Mouse (Mus musculus) ovary, postnatal 10 days (tissue): ENCODE data around the gene Fbxw8.

Experiments
- DNase-seq: peaks from one replicate; pipeline ENCODE4 v3.0.0; 2022; ENCODE audit warnings: low spot score

Fbxw8 gene

DNA sequence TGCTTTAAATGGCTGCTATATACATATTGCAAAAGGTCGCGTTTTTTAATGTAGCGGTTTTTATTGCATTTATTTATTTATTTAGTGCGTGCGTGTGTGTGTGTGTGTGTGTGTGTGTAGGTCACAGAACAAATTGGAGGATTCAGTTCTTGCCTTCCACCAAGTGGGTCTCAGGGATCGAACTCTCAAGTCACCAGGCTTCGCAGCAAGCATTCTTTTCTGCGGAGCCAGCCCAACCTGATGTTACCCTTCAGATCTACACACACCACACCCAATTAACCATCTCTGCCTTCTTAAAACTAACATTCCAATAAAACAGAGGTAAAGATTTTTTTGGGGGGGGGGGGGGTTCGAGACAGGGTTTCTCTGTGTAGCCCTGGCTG is 292 bp upstream of the Fbxw8 start:
- DNase-seq = no peak

DNA sequence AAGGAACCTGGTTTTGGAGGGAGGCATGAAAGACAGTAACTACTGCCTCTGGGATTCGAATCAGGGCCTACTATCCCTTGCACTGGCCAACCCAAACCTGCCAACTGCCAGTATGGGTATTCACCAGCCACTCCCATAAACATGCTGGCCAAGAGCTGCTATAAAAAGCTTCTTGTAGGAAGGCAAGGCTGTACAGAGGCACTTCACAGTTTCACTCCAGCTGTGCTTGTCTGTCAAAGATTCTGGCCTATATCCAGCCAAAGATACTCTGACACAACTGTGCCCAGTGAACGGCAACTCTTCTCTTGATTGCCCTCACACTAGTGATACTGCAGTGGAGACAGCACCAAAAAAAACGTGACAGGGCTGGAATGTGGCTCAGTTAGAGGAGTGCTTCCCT is 5.6 kb downstream of the Fbxw8 start:
- DNase-seq = no peak

DNA sequence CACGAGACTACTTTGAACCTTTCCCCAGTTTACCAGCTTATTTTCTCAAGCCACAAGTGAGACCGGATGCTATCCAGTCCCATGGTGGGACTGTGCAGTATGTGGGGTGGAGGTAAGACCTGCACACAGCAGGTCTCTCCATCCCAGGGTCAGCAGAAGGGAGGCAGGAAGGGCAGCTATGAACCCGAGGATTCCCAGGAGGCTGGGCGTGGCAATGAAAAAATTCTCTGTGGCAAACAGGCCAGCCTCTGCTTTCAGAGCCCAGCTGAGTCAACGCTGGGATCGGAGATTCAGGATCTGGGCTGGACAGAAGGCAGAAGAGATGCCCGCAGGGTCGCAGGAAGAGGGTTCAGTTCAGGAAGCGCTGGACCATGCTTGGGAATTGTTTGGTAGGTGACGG is 8.0 kb downstream of the Fbxw8 start:
- DNase-seq = no peak

DNA sequence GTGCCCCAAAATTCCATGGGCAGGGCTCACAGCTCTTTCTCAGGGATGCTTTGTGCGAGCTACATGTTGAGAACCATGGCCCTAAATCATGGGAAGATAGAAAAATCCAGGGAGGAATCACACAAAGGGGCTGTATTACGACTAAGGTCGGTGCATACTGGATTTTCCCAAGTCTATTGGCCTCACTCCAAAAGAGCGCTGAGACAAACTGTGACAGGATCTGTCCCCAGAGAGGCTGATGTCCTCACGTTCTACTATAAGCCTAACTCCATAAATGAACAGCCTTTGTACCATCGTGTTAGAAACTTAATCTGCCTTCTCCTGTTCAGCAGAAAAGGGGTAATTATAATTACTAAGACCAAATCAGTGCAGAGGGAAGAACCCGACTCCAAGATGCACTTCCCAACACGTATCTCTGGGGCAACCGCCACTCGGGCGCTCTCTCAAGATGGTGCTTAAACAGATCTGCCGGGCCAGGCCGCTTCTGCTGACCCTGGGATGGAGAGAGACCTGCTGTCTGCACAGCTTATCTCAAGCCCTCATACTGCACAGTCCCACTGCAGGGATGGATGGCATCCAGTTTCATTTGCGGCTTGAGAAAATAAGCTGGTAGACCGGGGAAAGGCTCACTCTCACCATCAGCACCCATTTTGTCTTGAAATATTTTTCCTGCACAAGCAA is 9.1 kb downstream of the Fbxw8 start:
- no peak for DNase-seq

DNA sequence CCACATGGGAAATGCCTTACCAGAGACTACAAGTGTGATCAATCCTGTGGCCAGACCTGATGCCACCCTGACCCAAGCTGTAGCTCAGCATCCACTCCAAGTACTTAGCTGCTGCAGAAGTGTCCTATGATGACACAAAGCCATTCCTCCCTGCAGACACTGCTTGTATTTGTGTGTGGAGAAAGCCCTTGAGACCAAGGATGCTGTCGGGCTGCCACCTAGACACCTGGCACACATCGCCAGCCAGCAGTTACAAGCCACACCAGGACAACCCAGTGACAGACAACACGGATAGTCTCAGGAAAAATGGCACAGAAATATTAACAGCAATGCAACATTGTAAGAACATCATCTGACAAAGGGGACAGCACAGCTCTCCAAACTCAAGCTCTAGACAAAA is 9.8 kb downstream of the Fbxw8 start:
- DNase-seq = no peak

DNA sequence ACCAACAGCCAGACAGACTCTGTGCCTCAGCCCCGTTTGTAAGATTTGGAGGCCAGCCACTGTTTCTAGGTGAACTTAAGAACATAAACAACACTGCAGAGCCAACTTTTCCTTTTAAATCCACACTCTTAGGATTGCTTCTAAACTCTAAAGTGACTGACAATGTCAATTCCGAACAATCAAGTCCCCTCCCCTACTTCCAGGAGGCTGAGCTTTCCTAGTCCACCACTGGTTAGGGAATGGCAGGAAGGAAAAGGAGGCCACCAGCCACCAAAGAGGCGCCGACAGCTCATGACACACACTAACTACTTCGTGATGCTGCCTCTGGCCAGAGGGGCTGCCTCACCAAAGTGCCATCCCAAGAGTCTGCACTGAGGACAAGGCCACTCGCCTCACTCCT is 10.5 kb downstream of the Fbxw8 start:
- no peak for DNase-seq

DNA sequence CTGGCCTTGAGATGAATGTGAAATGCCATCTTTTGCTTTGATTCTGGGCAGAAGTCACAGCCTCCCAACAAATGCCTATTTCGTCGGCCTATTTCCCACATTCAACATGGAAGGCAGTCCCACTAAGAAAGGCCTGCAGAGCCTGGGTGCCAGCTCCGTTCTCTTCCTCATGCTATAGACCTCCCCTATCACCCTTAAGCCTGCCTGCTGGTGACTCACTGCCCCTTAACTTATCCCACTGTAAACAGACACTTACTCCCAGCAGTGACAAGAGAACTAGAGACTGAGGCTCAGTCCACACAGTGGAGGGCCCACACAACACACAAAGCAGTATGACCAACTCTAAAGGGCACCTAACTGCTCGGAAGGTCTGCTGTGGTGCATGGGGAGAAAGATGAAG is 10.9 kb downstream of the Fbxw8 start:
- DNase-seq = no peak

DNA sequence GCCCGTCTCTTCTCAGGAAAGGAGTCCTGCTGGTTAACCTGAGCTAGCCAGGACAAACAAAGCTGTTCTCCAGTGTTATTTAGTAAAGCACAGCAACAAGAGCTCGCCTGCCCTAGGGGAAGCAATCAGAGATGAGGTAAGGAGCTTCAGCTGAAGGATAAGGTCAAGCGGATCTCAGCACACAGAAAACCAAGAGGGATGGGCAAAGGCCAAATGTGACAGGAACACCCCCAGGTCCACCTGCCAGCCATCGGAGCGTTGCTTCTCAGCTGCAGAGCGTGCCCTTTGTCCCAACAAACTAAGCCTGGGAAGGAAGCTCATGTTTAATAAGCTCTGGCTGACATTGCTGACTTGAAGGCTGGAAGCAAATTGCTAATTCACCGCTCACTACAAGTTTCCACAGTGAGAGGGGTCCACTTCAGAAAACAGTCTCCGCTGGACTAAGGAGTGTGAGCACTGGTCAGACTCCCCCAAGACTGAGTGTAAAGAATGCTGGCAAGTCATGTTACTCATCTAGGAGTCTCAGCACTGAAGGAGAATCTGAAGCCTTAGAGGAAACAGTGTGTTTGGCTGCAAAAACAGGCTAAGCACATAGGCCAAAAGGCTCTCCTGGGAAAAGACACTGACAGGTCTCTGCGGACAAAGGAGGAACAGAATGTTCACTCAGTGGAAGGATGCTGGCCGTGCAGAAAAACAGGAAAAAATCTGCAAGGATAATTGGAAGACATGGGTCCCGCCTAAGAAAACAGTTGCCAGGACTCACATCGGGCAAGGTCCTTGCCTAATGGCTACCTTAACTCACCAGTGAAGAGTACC is 11.8 kb downstream of the Fbxw8 start:
- no peak for DNase-seq

DNA sequence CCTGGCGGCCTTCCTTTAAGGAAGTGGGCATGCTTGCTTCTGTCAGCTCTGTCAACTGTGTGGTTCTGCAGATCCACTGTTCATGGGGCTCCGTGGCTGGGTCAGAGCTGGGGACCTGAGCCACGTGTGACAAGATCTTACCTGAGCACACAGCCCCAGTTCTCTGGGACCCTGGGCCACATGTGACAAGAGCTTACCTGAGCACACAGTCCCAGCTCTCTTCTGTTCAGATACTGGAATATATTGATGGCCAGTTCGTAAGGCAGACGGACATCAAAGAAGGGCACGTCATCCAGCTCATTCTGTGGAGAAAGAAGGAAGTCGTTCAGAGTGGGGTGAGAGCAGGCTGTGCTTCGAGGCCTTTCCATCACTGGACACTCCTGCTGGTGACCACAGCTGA is 12.8 kb downstream of the Fbxw8 start:
- DNase-seq = no peak

DNA sequence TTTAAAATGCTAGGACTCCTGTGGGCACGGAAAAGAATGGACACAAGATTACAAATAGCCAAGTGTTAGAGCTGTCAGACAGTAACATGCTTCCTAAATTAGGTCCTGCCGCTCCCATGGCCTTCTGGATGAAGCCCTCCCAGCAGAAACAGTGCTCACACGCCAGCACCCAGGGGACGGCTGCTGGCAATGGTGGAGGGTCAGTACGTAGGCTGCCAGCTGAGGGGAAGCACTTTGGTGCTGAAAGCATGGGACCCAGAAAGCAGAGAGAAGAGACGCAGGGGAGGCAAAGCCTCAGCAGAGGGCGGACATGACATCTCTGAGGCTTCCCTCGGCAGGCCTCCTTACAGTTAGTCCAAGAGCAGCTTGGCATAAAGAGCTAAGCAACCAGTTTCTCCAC is 15.6 kb downstream of the Fbxw8 start:
- DNase-seq = no peak

DNA sequence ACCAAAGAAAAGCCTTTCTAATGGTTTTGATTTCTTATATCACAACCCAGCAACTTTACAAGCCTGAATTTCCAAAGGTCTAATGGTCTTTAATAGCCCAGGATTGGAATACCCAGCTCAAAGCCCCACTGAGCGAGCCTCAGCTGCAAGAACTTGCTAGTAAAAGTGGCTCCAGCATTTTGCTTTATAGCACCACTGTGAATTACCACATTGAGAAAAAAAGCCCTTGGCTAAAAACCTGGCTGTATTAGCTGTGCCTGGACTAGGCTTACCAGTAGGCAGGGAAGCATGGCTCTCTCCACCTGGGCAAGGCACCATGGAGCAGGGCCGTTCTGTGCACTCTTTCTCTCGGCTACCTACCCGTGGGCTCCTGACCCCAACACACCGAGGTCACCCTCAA is 18.9 kb downstream of the Fbxw8 start:
- DNase-seq = no peak

DNA sequence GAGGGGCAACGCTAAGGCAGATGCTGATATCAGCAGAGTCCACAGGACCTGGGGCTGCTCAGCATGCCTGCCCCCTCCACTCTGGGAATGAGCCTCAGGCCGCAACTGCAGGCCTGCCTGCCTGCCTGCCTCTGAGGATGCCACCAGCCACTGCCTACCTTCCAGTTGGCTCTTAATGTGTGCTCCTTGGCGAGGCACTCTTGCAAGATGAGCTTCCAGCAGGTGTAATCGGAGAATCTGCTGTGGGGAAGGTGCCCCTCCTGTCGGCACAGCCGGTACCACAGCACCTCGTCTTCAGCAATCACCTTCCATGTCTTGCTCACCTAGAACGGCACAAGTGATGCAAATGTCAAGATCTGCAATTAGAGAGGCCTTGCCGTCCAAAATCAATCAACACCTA is 26.6 kb downstream of the Fbxw8 start:
- no peak for DNase-seq

DNA sequence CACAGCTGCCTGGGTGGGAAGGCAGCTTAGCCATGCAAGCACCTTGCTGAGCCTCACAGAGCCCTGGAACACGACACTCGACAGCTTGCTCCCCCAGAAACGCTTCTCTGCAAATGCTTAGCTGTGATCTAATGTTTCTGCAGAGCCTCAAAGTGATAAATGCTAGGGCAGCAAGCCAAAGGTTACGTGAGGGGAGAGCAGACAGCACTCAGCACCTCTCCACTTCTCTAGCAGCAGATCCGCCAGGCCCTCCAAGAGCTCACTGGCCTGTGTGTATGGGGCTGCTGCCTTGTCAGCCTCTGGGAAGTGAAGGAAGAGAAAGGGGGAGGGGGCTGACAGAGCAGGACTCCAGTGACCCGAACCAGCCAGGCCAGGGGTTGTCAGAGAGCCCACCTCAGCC is 27.1 kb downstream of the Fbxw8 start:
- DNase-seq = no peak

DNA sequence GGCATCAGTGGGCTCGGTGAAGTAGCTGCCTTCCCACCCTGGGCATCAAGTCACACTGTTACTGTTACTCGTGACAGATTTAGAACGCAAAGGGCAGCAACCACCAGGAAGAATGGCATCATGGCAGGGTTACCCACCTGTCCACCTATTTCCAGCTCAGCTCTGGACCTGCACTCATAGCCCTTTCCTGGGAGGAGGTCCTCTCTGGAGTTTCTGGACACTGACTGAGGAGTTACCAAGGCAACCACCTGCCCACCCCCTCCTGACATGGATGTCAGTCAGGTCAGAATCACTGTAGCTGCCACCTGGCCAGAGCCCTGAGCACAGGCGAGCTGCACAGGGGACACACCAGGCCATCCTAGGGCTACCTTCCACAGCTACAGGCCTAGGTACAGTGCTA is 28.6 kb downstream of the Fbxw8 start:
- no peak for DNase-seq

DNA sequence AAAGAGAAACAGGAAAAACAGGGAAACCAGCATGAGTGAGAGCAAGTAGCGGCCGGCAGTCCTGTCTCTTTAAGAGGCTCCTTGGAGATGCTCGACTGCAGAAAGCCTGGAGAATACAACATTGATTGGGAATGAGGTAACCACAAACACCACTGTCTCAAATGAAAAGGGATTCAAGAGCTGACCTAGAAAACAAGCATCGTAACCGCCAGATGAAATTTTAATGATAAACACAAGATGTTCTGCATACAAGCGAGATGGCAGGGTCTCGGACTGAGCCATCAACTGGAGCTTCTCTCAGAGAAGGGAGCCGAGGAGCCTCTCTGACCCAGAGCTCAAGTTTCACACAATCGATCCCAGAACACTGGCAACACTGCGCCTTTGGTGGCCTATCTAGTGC is 32.2 kb downstream of the Fbxw8 start:
- DNase-seq = no peak

DNA sequence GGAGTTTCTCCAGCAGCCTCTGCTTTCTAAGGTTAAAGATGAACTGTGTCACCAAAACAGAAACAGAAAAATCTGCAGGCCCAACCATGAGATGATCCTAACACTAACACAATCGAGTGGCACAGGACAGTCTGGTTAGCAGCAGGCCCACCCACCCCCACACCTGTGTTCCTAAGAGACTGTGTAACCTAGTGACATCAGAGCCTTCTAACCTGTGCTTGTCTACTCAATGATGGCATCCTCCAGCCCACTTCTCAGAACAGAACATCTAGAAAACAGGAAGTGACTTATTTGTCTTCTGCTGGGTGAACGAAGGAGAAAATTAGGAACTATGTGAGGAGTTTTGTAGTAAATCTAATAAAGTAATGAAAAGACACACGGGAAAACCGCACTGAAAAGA is 33.3 kb downstream of the Fbxw8 start:
- DNase-seq = no peak

DNA sequence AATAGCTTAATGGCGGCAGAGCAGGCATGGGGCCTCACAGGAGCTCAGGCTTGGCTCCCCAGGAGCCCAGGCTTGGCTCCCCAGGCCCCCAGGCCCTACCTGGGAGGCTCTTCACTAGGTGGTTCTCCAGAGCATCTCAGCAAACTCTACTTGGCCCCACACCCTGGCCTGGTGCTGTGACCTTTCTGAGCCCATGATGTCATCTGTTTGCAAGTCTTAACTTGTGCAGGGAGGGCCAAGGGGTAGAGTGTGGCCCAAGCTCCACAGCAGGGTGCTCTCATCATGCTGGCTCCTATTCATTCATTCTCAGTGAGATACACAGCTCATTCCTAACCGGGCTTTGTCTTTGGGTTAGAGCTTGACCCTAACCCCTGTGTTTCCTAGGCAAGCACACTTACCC is 34.6 kb downstream of the Fbxw8 start:
- no peak for DNase-seq

DNA sequence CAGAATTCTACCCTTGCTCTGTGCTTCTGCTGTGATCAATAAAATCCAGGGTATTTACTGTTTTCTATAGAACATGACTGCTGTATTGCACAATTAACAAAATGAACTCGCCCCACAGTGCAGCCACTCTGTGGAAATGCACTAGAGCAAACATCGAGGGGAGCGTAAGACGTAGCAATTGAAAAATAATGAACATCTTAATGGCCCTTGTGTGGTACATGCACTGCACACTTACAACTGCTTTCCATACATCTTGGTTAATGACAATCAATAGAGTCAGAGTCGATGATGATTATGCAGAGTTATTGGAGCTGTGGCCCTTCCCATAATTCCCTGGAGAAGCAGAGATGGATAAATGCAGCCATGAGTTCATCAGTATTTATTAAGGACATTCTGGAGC is 36.3 kb downstream of the Fbxw8 start:
- no peak for DNase-seq

DNA sequence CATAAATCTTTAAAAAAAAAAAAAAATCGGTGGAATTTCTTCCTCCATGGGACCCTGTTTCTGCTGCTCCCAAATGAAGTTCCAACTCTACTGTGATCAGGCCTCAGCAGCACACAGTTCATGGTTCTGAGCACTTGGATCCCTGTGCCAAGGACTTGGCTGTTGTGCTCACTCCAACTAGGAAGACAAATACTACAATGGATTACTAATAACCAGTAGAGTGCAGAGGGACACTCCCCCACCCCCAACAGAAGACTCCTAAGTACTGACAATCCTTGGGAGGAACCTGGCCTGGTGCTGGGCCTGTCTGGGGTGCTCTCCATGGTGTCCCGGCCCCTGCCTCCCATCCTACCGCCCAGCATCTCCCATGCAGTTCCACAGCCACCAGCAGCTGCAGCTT is 36.9 kb downstream of the Fbxw8 start:
- DNase-seq = no peak

DNA sequence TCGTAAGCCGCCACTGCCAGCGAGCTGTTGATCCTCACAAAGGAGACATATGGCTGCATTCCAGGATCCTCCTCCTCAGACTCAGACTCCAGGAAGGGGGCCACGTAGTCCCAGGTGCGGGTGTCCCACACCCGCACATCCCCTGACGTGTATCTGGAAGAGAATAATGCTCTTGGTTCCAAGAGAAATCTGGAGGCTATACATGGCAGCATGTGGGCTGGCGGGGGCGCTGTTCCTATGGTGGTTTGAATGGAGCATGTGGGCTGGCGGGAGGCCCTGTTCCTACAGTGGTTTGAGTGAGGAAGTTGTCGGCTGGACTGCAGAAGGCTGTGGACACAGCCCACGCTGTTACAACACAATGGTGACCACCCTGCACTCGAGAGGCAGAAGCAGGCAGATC is 41.6 kb downstream of the Fbxw8 start:
- no peak for DNase-seq

DNA sequence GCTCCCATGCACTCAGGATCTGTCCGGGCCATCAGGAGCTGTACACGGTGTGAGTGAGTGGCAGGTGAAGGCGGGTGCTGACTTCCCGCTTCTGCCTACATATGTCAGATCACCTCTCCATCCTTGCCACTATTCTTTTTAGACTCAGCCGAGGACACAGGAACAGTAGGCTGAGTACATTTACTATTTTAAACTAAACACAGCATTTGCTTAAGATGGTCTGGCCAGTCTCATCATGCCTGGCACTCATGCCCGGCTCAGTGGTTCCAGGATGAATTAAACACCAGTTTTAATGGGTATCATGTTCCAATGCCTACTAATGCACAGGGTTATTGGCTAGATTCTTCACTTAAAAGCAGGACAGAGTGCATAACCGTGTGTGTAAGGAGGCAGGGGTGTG is 42.2 kb downstream of the Fbxw8 start:
- no peak for DNase-seq

DNA sequence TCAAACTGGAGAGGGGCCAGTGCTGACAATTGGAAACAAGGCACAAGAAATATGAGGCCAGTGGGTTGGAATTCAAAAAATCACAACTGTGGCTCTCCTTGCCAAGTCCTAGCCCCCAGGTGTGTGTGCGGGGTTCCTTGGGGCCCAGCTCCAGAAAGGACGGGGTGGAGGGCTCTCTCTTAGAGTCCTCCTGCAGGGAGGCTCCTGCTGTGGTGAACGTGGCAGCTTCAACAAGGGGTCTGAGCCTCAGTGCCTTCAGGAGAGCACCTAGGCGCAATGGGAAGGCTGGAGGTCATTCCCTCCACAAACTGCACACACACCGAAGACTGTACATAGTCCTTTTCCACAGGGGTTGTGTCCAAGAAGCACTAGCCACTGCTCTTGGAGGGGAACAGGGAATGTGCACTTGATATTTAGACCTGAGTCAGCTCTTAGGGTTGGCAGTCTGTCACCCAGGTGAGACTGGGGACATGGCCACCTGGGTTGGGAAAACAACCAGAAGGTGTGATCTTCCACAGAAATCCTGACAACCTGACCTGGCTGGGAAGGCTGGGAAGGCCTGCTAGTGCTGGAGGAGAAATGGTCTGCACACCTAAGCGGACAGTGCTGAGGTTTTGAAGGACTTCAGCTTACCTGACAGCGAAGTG is 46.3 kb downstream of the Fbxw8 start:
- DNase-seq = no peak

DNA sequence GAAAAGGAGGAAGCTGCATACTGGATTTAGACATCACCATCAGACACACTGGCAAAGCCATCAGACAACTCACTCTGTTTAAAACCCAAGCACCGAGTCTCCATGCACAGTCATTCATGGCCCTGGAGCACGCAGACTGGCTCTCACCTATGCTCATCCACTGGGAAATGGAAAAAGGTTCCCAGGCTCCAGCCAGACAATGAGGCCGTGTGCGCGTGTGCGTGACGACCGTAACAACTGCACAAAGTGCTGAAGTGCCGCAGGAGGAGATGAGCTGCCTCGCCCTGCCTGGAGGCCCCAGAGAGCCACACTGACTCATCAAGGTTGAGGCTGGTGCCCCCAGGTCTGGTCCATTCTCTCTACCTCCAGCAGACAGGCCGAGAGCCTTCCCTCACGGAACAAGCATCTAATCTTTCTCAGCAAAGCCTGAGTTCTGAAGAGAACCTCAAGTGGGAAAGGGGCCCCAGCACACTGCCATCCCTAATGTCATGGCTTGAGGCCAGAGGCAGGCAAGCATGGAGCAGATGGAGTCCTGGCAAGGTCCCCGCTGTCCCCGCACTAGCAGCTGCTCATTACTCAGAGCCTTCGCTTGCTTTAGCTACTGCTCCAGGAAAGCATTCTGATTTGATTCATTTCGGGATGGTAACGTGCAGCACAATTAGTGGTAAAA is 47.0 kb downstream of the Fbxw8 start:
- DNase-seq = no peak
